Mouse (Mus musculus) urinary bladder, adult 2 months (tissue): ENCODE measurements at regions not wholly inside any gene's neighbourhood (a gene's known extent, or its start where the extent isn't known, plus 50 kb on each side); places are given as distances from the start of the nearest gene placed in this dataset.

Source experiments
- DNase-seq: peaks from one replicate; pipeline ENCODE4 v3.0.0; 2022; ENCODE audit warnings: low spot score

GRCm38 (mm10) chr11:63573271-63573670, 348.8 kb downstream of the Hs3st3b1 start:
- no peak for DNase-seq

GRCm38 (mm10) chr11:63583321-63583720, 338.8 kb downstream of the Hs3st3b1 start:
- DNase-seq, result no peak

- DNase-seq, result no peak
These were observed 336.7 kb downstream of the Hs3st3b1 start for GRCm38 (mm10) chr11:63585216-63585869.

- no peak for DNase-seq
These were observed 301.9 kb downstream of the Hs3st3b1 start for GRCm38 (mm10) chr11:63620220-63620619.

GRCm38 (mm10) chr11:63630336-63630735, 291.8 kb downstream of the Hs3st3b1 start:
- no peak for DNase-seq

DNA sequence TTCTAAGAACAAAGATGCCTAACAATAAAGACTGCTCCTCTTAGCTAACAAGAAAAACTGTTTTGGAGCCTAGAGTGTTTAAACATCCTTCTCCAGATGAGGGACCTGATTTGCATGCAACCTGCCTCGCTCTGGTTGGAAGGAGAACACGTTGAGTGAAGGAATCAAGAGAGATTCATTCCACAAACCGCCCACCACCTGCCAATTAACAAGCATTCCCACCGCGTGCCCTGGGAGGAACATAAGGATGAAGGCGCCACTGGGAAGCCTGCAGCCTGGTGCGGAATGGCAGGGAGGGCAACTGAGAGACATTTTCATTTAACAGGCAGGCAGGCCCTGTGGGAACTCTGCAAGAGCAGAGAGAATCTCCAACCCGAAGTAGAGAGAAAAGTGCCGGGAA, 265.0 kb downstream of the Hs3st3b1 start:
- no peak for DNase-seq

- no peak for DNase-seq
These were observed 256.7 kb downstream of the Hs3st3b1 start for GRCm38 (mm10) chr11:63665268-63665934.

DNA sequence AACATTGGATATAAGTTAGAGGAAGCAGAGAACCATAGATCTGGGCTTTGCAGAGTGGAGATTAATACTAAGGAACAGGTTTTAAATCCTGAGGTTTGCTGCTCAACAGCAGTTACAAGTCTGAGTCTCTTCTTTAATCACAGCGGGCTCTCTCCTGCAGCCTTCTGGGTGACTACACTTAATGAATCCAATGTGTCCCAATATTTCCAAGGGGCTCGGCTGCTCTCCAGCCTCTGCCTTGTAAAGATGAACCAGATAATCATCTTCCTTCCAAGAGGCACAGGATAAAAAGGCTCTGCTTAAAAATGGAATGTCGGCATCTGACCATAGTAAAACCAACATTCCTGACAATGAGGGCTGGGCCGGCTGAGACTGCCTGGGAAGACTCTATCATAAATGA, 251.6 kb downstream of the Hs3st3b1 start:
- no peak for DNase-seq

DNA sequence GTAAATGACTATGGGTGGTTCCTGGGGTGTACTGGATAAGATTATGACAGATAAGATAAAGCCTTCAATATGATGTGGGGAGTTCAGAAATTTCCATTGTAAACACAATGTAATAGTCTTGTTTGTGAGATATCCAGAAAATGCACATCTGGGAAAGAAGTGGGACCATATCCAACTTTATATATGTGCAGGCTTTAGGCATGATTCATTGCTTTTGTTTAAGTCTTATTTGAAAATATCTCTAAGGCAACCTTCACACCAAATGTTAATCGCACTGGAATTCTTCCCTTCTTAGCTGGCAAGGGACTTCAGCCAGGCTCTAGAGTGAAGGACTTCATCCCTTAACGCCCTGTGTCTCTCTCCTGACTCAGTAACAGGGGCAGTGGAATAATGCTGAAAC, 250.3 kb downstream of the Hs3st3b1 start:
- no peak for DNase-seq

- no peak for DNase-seq
These were observed 244.2 kb downstream of the Hs3st3b1 start for GRCm38 (mm10) chr11:63677921-63678320.

DNA sequence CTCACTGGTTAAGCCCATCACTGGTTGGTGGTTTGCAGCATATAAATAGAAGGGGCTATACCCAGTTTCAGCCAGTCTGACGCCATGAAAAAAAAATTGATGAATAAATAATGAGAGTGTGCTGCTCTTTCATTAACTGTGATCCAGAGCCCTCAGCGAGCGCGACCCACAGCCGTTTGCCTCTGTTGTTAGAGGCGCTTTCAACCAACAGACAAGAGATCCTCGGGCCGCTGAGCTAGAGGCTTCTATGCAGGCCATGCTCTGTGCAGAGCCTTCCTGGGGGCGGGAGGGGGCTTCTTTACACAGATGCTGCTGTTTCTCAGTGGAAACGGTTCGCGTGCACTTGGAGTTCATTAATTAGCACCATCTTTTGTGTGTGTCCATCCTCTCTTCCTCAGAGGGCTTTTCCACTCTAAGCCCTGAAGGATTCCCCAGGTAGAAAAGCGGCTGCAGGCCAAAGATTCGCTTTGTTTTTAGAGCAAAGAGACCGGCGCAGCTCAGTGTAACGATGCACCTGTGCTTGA, 243.6 kb downstream of the Hs3st3b1 start:
- no peak for DNase-seq

DNA sequence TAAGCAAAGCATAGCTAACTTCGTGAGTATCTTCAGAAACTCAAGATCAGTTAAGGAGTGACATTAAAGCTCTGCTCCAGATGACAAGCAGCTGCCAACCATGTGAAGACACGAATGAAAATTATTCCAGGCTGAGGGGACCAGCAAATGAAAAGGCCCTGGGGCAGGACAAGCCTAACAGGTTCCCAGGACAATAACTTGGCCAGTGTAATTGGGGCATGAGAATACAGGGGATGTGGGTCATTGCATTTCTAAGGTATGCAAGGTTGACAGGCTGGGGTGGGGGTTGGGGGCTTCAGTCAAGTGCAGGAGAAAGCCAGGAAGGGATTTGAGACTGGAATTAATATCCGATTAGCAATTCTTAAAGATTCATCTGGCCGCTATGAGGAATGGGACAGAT, 242.6 kb downstream of the Hs3st3b1 start:
- DNase-seq, result no peak

DNA sequence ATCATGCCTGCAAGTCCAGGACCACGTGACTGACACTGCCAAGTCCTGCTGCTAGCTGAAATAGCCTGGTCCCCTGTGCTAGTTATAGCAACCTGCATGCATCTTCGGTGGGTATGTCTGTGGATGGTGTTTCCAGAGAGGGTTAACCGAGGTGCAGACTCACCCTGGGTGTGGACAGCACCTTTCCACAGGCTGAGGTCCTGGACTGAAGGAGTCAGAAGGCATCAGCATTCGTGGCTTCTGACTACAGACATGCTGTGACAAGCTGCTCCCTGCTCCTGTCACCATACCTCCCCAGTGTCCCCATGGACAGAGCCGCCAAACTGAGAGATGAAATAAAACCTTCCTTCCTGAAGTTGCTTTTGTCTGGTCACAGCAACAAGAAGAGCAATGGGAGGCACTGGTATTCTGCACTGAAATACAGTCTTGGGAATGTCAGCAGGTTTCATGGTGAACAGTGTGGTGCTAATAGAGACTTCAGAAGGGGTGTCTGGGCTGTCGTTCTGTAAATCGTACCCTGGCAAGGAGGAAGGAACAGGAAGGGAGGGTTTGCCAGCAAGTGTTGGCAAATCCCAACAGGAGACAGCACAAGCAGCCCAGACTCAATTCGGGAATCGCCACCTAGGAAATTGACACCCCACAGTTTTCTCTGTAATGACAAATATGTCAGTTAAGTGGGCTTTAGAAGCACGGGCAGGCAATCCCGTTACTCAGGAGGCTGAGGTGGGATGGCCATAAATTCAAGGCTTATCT, 237.7 kb downstream of the Hs3st3b1 start:
- DNase-seq, result no peak

- DNase-seq, result no peak
These were observed 231.0 kb downstream of the Hs3st3b1 start for GRCm38 (mm10) chr11:63691041-63691440.

DNA sequence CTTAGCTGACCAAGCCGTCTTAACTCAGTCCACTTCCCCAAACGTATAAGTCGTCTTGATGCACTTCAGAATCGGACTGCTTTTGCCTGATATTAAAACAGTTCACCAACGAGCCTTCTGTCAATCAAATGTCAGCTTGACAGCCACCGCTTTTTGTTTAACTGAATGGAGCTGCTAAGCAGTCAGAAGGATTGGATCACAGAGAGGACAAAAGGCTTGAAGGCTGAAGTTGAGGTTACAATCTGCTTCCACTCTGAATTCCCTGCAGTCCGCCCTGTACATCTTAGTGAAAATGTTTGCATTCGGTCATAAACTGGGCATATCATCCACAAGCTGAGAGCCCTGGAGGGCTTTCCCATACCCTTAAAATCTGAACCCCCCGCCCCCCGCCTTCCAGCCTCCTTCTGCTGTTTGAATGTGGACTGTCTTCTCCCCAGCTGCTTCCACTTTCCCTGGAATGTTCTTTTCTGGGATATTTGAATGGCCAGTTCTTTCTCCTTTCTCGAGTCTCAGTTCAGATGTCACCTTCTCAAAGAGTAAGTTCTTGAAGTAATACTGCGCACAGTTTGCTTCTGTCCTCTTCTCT, 217.0 kb downstream of the Hs3st3b1 start:
- DNase-seq, result no peak

GRCm38 (mm10) chr11:63706057-63706456, 216.0 kb downstream of the Hs3st3b1 start:
- DNase-seq, result no peak

DNA sequence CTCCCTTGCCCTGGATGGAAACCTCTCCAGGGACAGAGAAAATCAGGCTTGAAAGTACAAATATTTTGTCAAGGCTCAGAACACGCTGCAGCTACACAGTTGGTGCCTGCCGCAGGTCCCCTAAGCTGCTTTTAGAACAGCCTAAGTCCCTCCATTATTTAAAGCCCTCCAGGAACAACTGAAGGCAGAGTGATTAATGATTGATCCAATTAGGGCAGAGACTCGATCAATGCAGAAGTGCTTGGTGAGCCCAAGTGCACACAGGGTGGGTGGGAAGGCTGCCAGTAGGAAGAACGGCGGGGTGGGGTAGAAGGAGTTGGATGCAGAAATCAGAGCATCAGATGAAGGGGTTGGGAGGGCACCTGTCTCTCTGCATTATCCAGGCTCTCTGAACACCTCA, 215.0 kb downstream of the Hs3st3b1 start:
- DNase-seq, result no peak

DNA sequence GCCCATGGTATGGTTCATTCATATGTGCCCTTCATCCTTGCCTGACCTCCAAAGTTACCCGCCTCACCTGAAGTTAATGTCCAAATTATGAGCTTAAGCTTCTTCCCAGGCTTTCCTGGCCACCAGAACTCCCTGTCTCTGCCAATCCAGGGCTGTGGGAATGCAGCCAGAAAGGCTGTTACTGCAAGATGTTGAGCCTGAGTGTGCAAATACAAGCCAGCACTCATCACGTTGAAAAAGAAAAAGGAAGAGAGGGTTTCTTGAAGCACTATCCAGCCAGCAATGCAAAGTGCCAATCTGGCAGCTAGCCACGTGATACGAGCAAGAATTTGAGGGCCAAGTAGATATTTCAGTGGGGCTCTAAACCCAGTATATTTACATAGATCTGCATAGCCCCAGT, 213.7 kb downstream of the Hs3st3b1 start:
- DNase-seq, result no peak

DNA sequence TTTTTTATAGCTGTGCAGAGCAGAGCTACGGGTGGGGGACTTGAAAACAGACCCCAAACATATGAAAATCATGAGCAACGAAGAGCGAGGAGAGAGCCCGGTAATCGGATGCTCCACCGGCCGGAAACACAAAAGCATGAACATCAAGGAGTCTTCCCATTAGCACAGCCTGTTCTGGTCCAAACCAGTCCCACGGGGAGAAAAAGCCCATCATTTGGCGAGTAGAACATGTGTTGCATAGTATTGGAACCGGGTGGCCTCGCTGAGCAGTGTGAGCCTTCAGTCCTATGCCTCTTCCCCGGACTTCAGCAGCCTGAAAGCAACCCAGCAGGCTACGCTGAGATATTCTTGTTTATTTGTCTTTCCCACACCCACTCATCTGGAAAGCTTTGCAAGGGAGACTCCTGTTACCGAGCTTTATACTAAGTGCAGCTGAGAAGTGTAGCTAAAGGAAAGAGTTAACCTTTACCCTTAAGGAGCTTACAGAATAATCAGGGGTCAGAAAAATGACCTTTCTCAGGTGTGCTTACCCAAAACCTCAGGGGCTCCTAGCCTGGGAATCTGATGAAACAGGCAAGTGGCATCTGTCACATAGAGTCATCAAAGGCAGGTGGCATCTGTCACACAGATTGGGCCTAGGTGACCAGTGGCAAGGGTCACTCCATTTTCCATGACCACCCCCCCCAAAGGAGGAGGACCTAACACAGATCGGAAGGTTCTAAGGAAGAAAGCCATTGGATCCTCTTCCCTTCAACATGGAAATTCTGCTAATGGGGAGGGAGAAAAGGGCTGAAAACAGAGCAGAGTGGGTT, 209.8 kb downstream of the Hs3st3b1 start:
- DNase-seq, result no peak

DNA sequence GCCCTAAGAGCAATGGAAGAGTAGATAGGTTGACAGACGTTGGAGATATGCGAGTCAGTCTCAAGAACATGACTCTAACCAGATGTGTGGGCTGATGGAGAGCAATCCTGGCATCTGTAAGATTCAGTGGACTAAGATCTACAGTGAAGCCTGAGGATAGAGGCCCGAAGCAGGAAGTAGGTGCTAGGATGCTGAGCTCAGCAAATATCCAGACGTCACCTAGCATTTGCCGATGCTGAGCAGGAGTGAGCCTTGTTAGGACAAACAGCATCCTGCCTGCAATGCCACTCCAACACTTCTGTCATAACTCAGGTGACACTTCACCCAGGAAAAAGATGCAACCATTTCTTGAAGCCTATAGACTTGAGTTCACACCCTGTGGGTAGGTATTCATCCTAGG, 199.8 kb downstream of the Hs3st3b1 start:
- DNase-seq, result no peak

DNA sequence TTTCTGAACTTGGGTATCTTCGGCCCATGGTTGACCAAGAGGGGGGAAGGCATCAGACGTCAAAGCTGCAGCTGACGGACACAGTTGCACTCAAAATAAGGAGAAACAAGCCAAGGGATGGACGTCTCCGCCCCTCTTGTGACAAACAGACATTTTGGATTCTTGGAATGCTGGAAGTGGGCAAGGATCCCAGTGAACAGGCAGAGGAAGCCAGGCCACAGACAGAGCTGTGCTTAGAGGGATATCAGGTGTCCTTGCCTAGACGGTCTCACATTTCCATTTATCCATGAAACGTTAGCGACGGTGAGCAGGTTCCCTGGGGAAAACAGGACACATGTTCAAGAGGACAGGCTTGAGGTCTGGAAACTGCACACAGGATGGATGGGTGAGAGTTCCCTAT, 191.2 kb downstream of the Hs3st3b1 start:
- no peak for DNase-seq

GRCm38 (mm10) chr11:63753260-63753659, 168.8 kb downstream of the Hs3st3b1 start:
- no peak for DNase-seq
